Mouse (Mus musculus): Measurements from ENCODE around the gene Lig1.

DNA sequence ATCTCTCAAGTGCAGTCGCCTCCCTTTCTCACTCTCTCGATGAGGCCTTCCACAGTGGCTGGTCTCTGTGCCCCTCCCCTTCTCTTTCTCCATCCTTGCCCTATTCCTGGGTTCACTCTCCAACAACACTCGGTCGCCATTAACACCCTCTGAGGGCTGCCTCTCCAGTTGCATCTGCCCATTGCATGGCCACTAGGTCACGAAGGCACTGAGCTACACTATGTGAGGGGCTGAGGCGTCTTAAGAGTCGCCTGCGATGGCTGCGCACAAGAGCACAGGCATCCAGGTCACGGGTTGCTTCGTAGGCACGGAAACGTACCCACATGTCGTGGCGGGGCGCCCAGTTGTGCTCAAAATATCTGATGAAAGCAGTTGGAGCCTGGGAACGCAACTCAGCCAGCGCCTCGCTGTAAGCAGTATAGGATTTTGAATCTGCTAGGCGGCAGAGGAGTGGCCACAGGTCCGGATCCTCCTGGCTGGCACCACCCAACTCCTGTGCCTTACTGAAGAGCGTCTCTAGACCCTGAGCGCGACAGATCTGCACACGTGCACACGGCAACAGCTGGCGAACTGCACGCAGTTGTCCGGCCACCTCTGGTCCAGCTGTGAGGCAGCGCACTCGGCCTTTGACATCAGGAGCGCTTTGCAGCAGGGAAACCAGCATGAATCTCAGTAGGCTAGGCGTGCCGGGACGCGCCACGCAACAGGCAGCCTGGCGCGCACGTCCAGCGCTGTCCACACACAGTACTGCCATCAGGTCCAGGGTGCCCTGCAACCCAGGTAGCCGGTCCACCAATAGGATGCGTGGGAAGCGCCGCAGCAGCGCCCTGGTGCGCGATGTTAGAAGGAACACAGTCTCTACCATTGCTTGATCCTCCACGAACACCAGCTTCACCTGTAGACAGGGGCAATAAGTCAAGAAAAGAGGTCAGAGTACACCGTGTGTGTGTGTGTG lies 16.1 kb upstream of the Lig1 start:
- TF ChIP-seq CTCF (conservative IDR thresholded peaks at IDR 0.05 in 1 of 2, IDR thresholded peaks at IDR 0.05 in 1 of 2; ENCODE audit: low read depth in 2 of 2, low read length in 2 of 2) (no peak), MAFK (IDR thresholded peaks at IDR 0.05; ENCODE audit: insufficient replicate concordance, low read length) (no peak), ZC3H11A (IDR thresholded peaks at IDR 0.05; ENCODE audit: low read depth, low read length) (no peak), EP300 (IDR thresholded peaks at IDR 0.05; ENCODE audit: low read length) (no peak), KAT2A (IDR thresholded peaks at IDR 0.05; ENCODE audit: insufficient replicate concordance, low read length) (no peak), NRF1 (IDR thresholded peaks at IDR 0.05; ENCODE audit: low read depth, low read length) (no peak)
